Mouse (Mus musculus) monocyte, adult 2 months (primary cell): ENCODE data around the gene Prss57.

ENCODE experiments used
- DNase-seq, 2 experiments: peaks; one replicate each; pipeline ENCODE4 v3.0.0; 2022; ENCODE audit warnings: low spot score in 2 of 2, low read depth in 1 of 2

Gene Prss57

GRCm38 (mm10) chr10:79790861-79791260, at the start of gene Prss57:
Gene Prss57 (minus strand): TSS chr10:79790961.
- DNase-seq: no peak

- DNase-seq: no peak
Observed at GRCm38 (mm10) chr10:79840091-79840490, 49.3 kb upstream of the Prss57 start.

GRCm38 (mm10) chr10:79838151-79838550, 47.4 kb upstream of the Prss57 start:
- no peak for DNase-seq

GRCm38 (mm10) chr10:79836918-79837317, 46.2 kb upstream of the Prss57 start:
- DNase-seq: no peak

GRCm38 (mm10) chr10:79834769-79835398, 44.1 kb upstream of the Prss57 start:
- DNase-seq: peak in 1 of 2 experiments; percentile 54

DNA sequence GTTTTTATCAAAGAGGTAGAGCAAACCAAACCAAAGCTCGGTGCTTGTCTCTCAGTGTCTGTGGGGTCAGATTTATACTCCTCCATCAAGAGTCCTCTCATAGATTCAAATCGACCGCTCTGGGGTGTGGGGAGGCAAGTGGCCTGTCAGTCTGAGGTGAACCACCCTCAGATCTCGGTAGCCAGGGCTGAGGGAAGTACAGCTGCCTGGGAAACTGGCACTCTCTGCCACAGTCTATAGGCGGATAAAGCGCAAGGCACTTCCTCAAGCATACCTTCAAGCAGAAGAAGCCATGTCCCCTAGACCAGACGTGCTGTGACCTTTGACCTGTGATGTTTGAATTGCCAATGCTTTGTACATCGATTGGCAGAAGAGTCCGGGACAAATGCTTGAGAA, 42.0 kb upstream of the Prss57 start:
- no peak for DNase-seq

GRCm38 (mm10) chr10:79832026-79832785, 41.4 kb upstream of the Prss57 start:
- no peak for DNase-seq

DNA sequence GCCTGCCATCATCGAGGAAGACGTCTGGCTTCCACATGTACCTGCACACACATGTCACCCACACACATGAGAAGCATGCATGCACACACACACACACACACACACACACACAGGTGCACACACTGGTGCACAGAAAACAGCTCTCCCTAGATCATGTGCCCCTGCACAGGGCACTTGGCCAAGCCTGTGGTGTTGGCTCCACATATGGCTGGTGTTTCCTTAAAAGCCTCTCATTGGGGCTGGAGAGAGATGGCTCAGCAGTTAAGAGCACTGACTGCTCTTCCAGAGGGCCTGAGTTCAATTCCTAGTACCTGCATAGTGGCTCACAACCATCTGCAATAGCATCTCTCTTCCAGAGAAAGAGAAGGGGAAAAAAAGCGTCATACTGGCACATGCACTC, 40.8 kb upstream of the Prss57 start:
- no peak for DNase-seq

GRCm38 (mm10) chr10:79824413-79824812, 33.7 kb upstream of the Prss57 start:
- DNase-seq: no peak

GRCm38 (mm10) chr10:79823011-79823410, 32.2 kb upstream of the Prss57 start:
- DNase-seq: no peak

GRCm38 (mm10) chr10:79822372-79822771, 31.6 kb upstream of the Prss57 start:
- DNase-seq: no peak

DNA sequence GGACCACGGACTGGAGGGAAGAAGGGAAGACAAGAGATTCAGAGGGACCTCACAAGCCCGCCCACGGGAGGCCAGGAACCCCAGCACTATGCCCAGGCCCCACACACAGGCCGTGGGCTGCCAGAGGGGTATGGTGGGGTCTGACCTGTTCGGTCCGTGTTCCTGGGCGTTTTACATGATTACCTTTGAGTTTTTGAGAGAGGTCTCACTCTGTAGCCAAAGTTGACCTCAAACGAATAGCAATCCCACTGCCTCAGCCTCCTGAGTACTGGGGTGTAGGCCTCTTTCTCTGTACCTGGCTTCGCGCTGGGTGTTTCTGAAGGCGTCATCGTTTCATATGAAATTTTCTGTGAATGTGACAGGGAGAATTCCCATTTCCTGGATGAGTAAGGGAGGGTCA, 31.0 kb upstream of the Prss57 start:
- no peak for DNase-seq

DNA sequence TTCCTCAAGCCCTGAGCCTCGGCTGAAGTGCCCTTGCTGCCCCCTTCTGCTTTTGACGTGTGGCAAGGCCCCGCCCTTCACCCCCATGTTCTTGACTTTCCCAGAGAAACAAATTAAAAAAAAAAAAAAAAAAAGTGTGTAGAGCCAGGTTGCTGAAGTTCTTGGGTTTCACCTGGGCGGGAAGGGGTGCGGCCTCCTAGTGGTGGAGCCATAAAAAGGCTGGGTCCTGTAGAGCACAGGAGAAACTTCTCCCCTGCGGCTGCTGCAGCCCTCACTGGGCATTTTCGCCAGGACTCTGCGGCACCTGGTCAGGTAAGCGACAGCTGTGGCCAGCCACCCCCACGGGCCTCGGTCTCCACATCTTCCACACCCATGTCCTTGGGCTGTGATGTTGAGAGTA, 30.0 kb upstream of the Prss57 start, which contains the start of gene Misp:
Gene Misp (plus strand): TSS at position 208 of the 400 bp plus-strand sequence.
- no peak for DNase-seq

DNA sequence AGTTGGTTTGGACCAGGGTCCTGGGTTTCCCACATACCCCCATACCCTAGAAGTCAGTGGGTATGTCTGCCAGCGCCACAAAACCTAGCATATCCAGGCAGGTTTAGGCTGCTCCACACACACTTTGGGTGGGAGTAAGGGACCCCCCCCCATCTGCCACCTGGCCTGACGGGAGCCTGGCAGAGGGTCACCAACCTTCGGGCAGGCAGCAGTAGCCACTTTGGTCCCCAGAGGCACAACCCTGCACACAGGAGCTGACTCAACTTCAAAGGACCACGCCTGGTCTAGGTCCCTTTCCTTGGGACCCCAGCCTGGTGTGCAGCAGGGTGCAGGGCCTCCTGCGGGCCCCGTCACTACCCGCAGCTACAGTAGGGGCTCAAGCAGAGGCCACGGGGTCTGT, 29.5 kb upstream of the Prss57 start:
- DNase-seq: no peak

DNA sequence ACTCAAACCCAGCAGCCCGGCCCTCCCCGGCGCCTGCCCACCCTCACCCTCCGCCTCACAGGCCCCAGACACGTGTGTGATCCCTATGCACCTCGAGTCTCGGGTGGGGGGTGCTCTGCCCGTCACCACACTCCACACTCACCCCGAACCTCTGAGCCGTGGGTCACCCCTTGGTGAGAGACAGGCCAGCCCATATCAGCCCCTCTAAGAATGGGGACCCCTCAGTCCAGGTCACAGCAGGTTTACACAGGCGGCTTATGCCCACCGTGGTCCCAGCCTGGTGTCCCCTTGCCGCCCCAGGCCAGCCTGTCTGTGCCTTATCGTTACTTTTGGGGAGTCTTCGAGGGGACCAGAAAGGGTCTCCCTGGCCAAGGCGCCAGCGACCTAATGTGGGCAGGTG, 28.8 kb upstream of the Prss57 start:
- no peak for DNase-seq

DNA sequence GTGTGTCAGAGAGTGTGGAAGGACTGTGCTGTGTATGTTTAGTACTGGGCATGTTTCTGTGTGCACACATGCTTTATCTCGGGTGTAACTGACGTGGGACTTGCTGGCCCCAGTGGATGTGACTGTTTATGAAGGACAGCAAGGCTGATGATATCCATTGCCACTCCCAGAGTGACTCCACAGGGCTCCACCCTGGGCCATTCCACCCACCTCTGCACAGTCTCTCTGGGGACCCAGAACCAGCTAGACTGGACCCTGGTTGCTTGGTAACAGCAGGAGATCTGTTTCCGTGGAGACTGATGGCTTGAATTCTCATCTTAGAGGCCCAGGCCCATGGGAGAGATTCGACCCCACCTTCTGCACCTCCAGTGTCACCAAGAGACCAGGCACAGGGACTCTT, 27.5 kb upstream of the Prss57 start:
- no peak for DNase-seq

GRCm38 (mm10) chr10:79817111-79817510, 26.4 kb upstream of the Prss57 start:
- no peak for DNase-seq

DNA sequence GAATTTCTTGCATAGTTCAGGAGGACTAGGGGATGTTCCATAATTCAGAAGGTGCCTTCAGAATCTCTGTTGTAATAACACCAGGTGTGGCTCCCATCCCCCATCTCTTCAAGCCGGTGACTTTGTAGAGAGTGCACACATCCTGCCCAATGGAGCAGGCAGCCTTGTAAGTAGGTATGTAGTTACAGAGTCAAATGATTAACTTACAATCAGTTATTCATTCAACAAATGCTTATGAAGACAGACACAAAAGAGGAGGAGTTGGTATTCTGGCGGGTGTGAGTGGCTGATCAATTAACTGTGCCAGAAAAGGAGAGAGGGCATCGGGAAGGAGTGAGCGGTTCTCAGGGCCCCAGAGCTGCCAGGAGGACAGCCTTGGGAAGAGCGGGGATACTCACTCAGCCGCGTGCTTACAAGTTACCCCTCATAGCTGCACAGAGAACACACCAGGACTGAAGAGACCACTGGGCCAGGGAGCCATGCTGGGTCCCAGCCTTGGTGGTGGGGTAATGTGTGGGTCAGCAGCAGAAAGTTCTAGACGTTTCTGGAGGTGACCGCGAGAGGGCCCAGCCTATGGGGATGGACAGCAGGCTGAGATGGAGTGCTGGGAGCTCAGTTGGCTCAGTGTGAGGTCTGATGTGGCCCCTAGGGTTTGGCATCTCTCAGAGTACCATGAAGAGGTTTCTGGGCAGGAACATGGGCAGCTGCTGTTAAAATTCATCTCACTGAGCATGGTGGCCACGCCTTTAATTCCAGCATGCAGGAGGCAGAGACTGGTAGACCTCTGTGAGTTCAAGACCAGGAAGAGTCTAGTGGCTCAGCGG, 25.1 kb upstream of the Prss57 start:
- DNase-seq: no peak

GRCm38 (mm10) chr10:79814271-79814842, 23.6 kb upstream of the Prss57 start:
- DNase-seq: no peak

DNA sequence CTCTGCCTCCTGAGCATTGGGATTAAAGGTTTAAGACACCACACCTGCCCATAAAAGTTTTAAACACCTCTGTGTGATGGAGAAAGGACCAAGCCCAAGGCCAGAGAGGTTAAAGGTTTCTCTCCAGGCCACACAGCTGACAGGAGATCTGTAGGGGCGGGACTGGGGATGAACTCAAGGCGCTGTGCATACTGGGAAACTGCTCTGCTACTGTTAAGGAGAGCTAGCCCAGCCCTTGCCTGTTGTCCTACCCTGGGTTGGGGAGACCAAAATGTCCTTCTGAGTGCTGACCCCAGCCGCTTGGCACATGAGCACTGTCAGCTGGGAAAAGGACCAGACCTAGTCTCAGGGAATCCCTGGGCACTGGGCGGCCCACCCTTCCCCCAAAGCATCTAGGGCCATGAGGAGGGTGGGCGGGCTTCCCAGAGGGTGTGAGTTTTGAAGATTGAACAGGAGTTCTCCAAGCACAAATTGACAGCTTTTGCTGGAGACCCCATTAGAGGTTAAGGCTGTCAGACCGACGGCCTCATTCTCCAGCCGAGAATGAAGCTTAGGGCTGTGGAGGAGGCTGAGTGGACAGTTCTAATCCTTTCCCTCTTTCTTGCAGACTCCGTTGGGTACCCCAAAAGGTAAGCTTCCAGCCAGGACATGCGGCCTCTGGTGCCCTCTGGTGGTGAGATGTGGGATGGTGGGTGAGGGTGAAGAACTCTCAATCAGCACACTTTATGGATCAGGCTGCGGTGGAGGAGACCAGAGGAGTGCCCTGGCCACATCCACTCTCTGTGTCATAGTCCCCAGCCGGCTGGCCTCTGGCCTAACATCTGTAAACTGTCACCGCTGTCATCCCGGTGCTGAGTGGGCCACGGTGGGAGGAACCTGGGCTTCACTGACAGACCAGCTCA, 21.2 kb upstream of the Prss57 start:
- peak; percentile 42 to 69 for DNase-seq
